Mouse (Mus musculus) limb, embryonic 11.5 days (tissue): ENCODE data around the gene Nsdhl. TPM values are rescaled to one million over a fixed set of nuclear protein-coding genes. Genes with fewer than 3 reads are reported as not detected.

ENCODE experiments used
- ATAC-seq: fragments of 200-750 bp; cut with Nextera tagmentation; 2 replicates; pipeline ENCODE4 v1.8.0; 2017; ENCODE audit warnings: low read depth; ENCODE audit not compliant: insufficient number of reproducible peaks, low FRiP score, low TSS enrichment
- DNase-seq: peaks from one replicate; pipeline ENCODE4 v3.0.0-alpha.2; 2015; ENCODE audit warnings: low spot score
- H3K27ac ChIP-seq: fragments of 300-500 bp; sonication (generic); replicated peaks from 2 replicates; pipeline ENCODE4 v1.5.1; 2014; ENCODE audit warnings: low read depth, mild to moderate bottlenecking, low read length
- H3K27me3 ChIP-seq: fragments of 300-500 bp; sonication (generic); 2 replicates; pipeline ENCODE4 v1.6.1; 2014; ENCODE audit warnings: mild to moderate bottlenecking, low read length, mixed read lengths; ENCODE audit not compliant: control insufficient read depth, insufficient read depth
- H3K36me3 ChIP-seq: fragments of 300-500 bp; sonication (generic); 2 replicates; pipeline ENCODE4 v1.6.1; 2014; ENCODE audit warnings: mild to moderate bottlenecking, low read length, moderate library complexity, mixed read lengths; ENCODE audit not compliant: control insufficient read depth, insufficient read depth
- H3K4me1 ChIP-seq: fragments of 300-500 bp; sonication (generic); 2 replicates; pipeline ENCODE4 v1.6.1; 2014; ENCODE audit warnings: low read length, mixed read lengths; ENCODE audit not compliant: control insufficient read depth, insufficient read depth
- H3K4me2 ChIP-seq: fragments of 300-500 bp; sonication (generic); 2 replicates; pipeline ENCODE4 v1.6.1; 2014; ENCODE audit warnings: low read depth, mild to moderate bottlenecking, moderate library complexity; ENCODE audit not compliant: severe bottlenecking
- H3K4me3 ChIP-seq: fragments of 300-500 bp; sonication (generic); 2 replicates; pipeline ENCODE4 v1.5.1; 2014; ENCODE audit warnings: low read depth, low read length
- H3K9ac ChIP-seq: fragments of 300-500 bp; sonication (generic); 2 replicates; pipeline ENCODE4 v1.6.1; 2014; ENCODE audit warnings: mild to moderate bottlenecking, low read length
- H3K9me3 ChIP-seq: fragments of 300-500 bp; sonication (generic); 2 replicates; pipeline ENCODE4 v1.6.1; 2016; ENCODE audit warnings: low read length; ENCODE audit not compliant: control insufficient read depth
- WGBS: fragments of 180-500 bp; shearing (Covaris S2); extraction: QIAGEN DNeasy Blood & Tissue Kit; methylation state at CpG from one replicate; pipeline ENCODE4 v1.1.7; 2014; 5-methylcytosine and 5-hydroxymethylcytosine counted together
- polyA plus RNA-seq: library from polyadenylated mRNA; unstranded; fragments of >200 nt; fragmentation: Nextera tagmentation; extraction: Ambion mirVana; gene quantifications from 2 replicates; pipeline ENCODE4 v1.2.1, GENCODE M21; 2014

The Nsdhl gene
- polyA plus RNA-seq, 1 experiment from 2014 or later: 32.9 TPM

DNA sequence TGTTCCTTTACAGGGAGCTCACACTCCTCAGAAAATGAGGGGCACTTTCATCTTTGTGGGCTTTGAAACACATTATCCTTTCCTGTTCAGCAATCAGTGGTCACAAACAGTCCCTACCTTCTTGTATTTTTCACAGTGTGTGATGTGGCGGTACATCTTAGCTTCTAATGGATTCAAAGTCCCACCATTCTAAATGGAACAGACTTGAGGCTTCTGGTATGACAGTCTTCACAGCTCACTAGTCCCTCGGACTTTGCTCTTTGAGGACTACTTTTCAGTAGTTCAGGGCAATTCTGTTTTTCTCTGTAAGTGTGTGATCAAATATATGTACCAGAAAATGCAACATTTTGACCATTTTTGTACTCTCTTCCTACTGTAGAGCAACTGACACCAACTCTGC is 3.0 kb downstream of the Nsdhl start:
- Histone ChIP-seq H3K27ac (no peak overlapping the region), H3K4me3 (no peak overlapping the region), H3K4me1 (no peaks in the 10 kb centered on the region), H3K27me3 (peaks cover 2% of the 10 kb centered on the region; the same call in 1 of the 2 replicates), H3K9ac (no peak overlapping the region), H3K9me3 (no peaks in the 10 kb centered on the region), H3K4me2 (no peak overlapping the region), H3K36me3 (no peaks in the 10 kb centered on the region)
- DNase-seq (no peak), ATAC-seq (no peak)
- WGBS: 92% methylated on average over 2 of the region's 2 CpGs

DNA sequence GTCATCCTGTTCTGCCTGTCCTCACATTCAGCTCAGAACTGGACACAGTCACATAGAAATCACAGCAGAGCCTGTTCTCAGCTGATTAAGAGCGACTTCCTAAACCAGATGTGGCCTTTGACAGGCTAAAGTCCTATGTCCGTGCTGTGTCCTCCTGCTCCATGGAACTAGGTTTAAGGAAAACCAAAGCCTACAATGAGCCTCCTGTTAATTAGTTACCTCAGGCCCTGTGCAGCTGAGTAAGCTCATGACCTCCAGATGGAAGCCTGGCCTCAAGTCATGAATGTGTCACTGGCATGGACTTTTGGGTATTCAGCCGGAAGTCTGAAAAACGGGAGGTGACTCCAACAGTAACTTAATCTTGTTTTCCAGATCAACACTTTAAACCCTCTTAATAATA is 35.1 kb downstream of the Nsdhl start:
- 85% methylated on average over 4 of the region's 4 CpGs for WGBS
- no peak overlapping the region for H3K4me3 ChIP-seq
- no peaks in the 10 kb centered on the region for H3K36me3 ChIP-seq

GRCm38 (mm10) chrX:72956486-72956885 is 38.1 kb downstream of the Nsdhl start:
- Histone ChIP-seq H3K36me3 (no peaks in the 10 kb centered on the region), H3K9me3 (no peaks in the 10 kb centered on the region), H3K4me3 (no peak overlapping the region), H3K27ac (no peak overlapping the region), H3K4me2 (no peak overlapping the region), H3K27me3 (no peaks in the 10 kb centered on the region), H3K9ac (no peak overlapping the region), H3K4me1 (no peaks in the 10 kb centered on the region)
- DNase-seq (no peak), ATAC-seq (no peak)
- WGBS: 87% methylated on average over 4 of the region's 4 CpGs

More for the DNA sequence above, 35.1 kb downstream of the Nsdhl start:
- Histone ChIP-seq H3K4me1 (no peaks in the 10 kb centered on the region), H3K4me2 (no peak overlapping the region), H3K9ac (no peak overlapping the region), H3K27me3 (no peaks in the 10 kb centered on the region), H3K9me3 (no peaks in the 10 kb centered on the region), H3K27ac (no peak overlapping the region)
- no peak for DNase-seq
- ATAC-seq: no peak

GRCm38 (mm10) chrX:72960431-72960830 is 42.1 kb downstream of the Nsdhl start:
- H3K27me3 ChIP-seq: no peaks in the 10 kb centered on the region
- ATAC-seq (no peak), DNase-seq (no peak)
- no peaks in the 10 kb centered on the region for H3K9me3 ChIP-seq
- H3K9ac ChIP-seq: no peak overlapping the region
- no peak overlapping the region for H3K4me3 ChIP-seq
- WGBS: 76% methylated on average over 4 of the region's 4 CpGs
- no peaks in the 10 kb centered on the region for H3K4me1 ChIP-seq
- H3K36me3 ChIP-seq: no peaks in the 10 kb centered on the region
- no peak overlapping the region for H3K4me2 ChIP-seq
- no peak overlapping the region for H3K27ac ChIP-seq

DNA sequence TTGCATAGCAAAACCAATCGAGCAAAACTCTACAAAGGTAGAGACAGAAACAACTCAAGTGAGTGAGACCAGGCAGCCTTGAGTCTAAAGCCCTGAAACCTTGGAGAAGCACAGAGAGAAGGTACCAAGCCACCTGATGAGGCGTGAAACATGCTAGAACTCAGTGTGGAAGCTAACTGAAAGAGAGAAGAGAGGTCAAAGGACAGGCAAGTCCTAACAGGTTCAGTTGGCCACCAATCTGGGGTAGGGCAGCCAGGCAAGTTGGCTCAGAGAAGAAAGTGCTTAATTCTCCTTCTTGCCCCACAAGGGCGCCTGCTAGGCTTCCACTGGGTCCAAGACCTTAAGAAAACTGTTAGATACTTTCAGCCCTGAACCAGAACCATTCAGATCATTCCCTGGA is 43.2 kb downstream of the Nsdhl start:
- Histone ChIP-seq H3K9ac (no peak overlapping the region), H3K4me2 (no peak overlapping the region), H3K4me1 (no peaks in the 10 kb centered on the region), H3K27me3 (no peaks in the 10 kb centered on the region), H3K27ac (no peak overlapping the region), H3K9me3 (no peaks in the 10 kb centered on the region), H3K4me3 (no peak overlapping the region), H3K36me3 (no peaks in the 10 kb centered on the region)
- WGBS: 73% methylated on average over 3 of the region's 3 CpGs
- DNase-seq (no peak), ATAC-seq (no peak)

- no peak overlapping the region for H3K9ac ChIP-seq
- H3K4me2 ChIP-seq: no peak overlapping the region
- ATAC-seq (no peak), DNase-seq (no peak)
- H3K9me3 ChIP-seq: no peaks in the 10 kb centered on the region
- 84% methylated on average over 3 of the region's 3 CpGs for WGBS
- H3K36me3 ChIP-seq: no peaks in the 10 kb centered on the region
- no peaks in the 10 kb centered on the region for H3K4me1 ChIP-seq
- H3K27me3 ChIP-seq: no peaks in the 10 kb centered on the region
- no peak overlapping the region for H3K27ac ChIP-seq
- H3K4me3 ChIP-seq: no peak overlapping the region
Measured at GRCm38 (mm10) chrX:72962743-72963142, 44.4 kb downstream of the Nsdhl start.

- Histone ChIP-seq H3K36me3 (no peaks in the 10 kb centered on the region), H3K4me2 (no peak overlapping the region), H3K4me1 (no peaks in the 10 kb centered on the region), H3K4me3 (no peak overlapping the region), H3K9me3 (no peaks in the 10 kb centered on the region), H3K27me3 (peaks cover 7% of the 10 kb centered on the region; the same call in 1 of the 2 replicates), H3K9ac (no peak overlapping the region), H3K27ac (no peak overlapping the region)
- DNase-seq: no peak
- no peak for ATAC-seq
- 75% methylated on average over 6 of the region's 6 CpGs for WGBS
Measured at GRCm38 (mm10) chrX:72982831-72983230, 64.5 kb downstream of the Nsdhl start.

GRCm38 (mm10) chrX:72985607-72986006 is 67.2 kb downstream of the Nsdhl start:
- H3K9ac ChIP-seq: no peak overlapping the region
- no peak for DNase-seq
- H3K36me3 ChIP-seq: no peaks in the 10 kb centered on the region
- no peak overlapping the region for H3K4me3 ChIP-seq
- no peak overlapping the region for H3K27ac ChIP-seq
- H3K9me3 ChIP-seq: no peaks in the 10 kb centered on the region
- H3K4me1 ChIP-seq: no peaks in the 10 kb centered on the region
- H3K4me2 ChIP-seq: no peak overlapping the region
- ATAC-seq: no peak
- WGBS: 76% methylated on average over 2 of the region's 2 CpGs
- peaks cover 7% of the 10 kb centered on the region; the same call in 1 of the 2 replicates for H3K27me3 ChIP-seq

GRCm38 (mm10) chrX:72986841-72987519 is 68.6 kb downstream of the Nsdhl start, which contains the start of gene Zfp185:
Gene Zfp185, plus strand, starts transcription at chrX:72987339.
- Histone ChIP-seq H3K9me3 (no peaks in the 10 kb centered on the region), H3K4me2 (peak within 1 kb of the TSS; percentile 52), H3K36me3 (no peaks in the 10 kb centered on the region), H3K4me1 (no peaks in the 10 kb centered on the region), H3K9ac (peak within 1 kb of the TSS; percentile 55; the same call in 1 of the 2 replicates), H3K27me3 (peaks cover 7% of the 10 kb centered on the region; the same call in 1 of the 2 replicates), H3K4me3 (peak within 1 kb of the TSS; percentile 30), H3K27ac (no peak within 1 kb of the TSS)
- peak; percentile 83 for ATAC-seq
- peak; percentile 74 for DNase-seq
- WGBS: 20% methylated on average over 29 of the region's 45 CpGs
